Mouse (Mus musculus) hindbrain, embryonic 15.5 days (tissue): ENCODE data around the gene Ino80. TPM values are rescaled to one million over a fixed set of nuclear protein-coding genes. Genes with fewer than 3 reads are reported as not detected.

ENCODE experiments used
- ATAC-seq: fragments of 200-750 bp; cut with Nextera tagmentation; 2 replicates; pipeline ENCODE4 v1.8.0; 2017; ENCODE audit warnings: low read depth, moderate number of reproducible peaks, moderate TSS enrichment; ENCODE audit not compliant: low FRiP score
- H3K27ac ChIP-seq: fragments of 300-500 bp; sonication (generic); replicated peaks from 2 replicates; pipeline ENCODE4 v1.5.1; 2015; ENCODE audit warnings: mild to moderate bottlenecking, inconsistent platforms
- H3K27me3 ChIP-seq: fragments of 300-500 bp; sonication (generic); 2 replicates; pipeline ENCODE4 v1.6.1; 2015; ENCODE audit warnings: control low read depth, inconsistent platforms
- H3K36me3 ChIP-seq: fragments of 300-500 bp; sonication (generic); 2 replicates; pipeline ENCODE4 v1.6.1; 2015; ENCODE audit warnings: control low read depth, inconsistent platforms
- H3K4me1 ChIP-seq: fragments of 300-500 bp; sonication (generic); replicated peaks from 2 replicates; pipeline ENCODE4 v1.6.1; 2015; ENCODE audit warnings: control low read depth, inconsistent platforms
- H3K4me2 ChIP-seq: fragments of 300-500 bp; sonication (generic); 2 replicates; pipeline ENCODE4 v1.6.1; 2015; ENCODE audit warnings: moderate library complexity, mild to moderate bottlenecking, inconsistent platforms
- H3K4me3 ChIP-seq: fragments of 300-500 bp; sonication (generic); 2 replicates; pipeline ENCODE4 v1.5.1; 2015; ENCODE audit warnings: mild to moderate bottlenecking, inconsistent platforms
- H3K9ac ChIP-seq: fragments of 300-500 bp; sonication (generic); 2 replicates; pipeline ENCODE4 v1.6.1; 2015; ENCODE audit warnings: inconsistent platforms
- H3K9me3 ChIP-seq: fragments of 300-500 bp; sonication (generic); 2 replicates; pipeline ENCODE4 v1.6.1; 2016; ENCODE audit warnings: control low read depth, inconsistent platforms
- WGBS: fragments of 180-500 bp; shearing (Covaris S2); methylation state at CpG from one replicate; pipeline ENCODE4 v1.1.7; 2015; 5-methylcytosine and 5-hydroxymethylcytosine counted together
- polyA plus RNA-seq: library from polyadenylated mRNA; unstranded; fragments of >200 nt; fragmentation: Nextera tagmentation; extraction: Ambion mirVana; gene quantifications from 2 replicates; pipeline ENCODE4 v1.2.1, GENCODE M21; 2015

The Ino80 gene
- polyA plus RNA-seq, 1 experiment from 2014 or later, result 2.9 TPM

- no peak for ATAC-seq
- Histone ChIP-seq H3K27me3 (peaks cover 78% of the 10 kb centered on the region), H3K4me3 (peak overlapping the region; percentile 47), H3K36me3 (no peaks in the 10 kb centered on the region), H3K9me3 (no peaks in the 10 kb centered on the region), H3K9ac (no peak overlapping the region), H3K4me2 (peak overlapping the region; percentile 96), H3K4me1 (peaks cover 57% of the 10 kb centered on the region), H3K27ac (no peak overlapping the region)
- WGBS, result 16% methylated on average over 11 of the region's 11 CpGs
Observed at GRCm38 (mm10) chr2:119327942-119328526, 149.5 kb downstream of the Ino80 start.

- peaks cover 66% of the 10 kb centered on the region for H3K4me1 ChIP-seq
- ATAC-seq, result no peak
Observed at GRCm38 (mm10) chr2:119327102-119327480, 150.4 kb downstream of the Ino80 start.

GRCm38 (mm10) chr2:119326161-119327101 lies 151.1 kb downstream of the Ino80 start:
- Histone ChIP-seq H3K4me2 (peak overlapping the region; percentile 96), H3K27me3 (peaks cover 84% of the 10 kb centered on the region), H3K36me3 (no peaks in the 10 kb centered on the region), H3K4me3 (peak overlapping the region; percentile 47), H3K27ac (no peak overlapping the region; the same call in 1 of the 2 replicates), H3K9ac (peak overlapping the region; percentile 38), H3K4me1 (peaks cover 73% of the 10 kb centered on the region), H3K9me3 (no peaks in the 10 kb centered on the region)
- peak; percentile 55 for ATAC-seq
- WGBS, result under 1% methylated on average over 57 of the region's 61 CpGs

More at GRCm38 (mm10) chr2:119327102-119327480, 150.4 kb downstream of the Ino80 start:
- Histone ChIP-seq H3K9ac (peak overlapping the region; percentile 34), H3K27ac (no peak overlapping the region), H3K4me2 (peak overlapping the region; percentile 96), H3K27me3 (peaks cover 84% of the 10 kb centered on the region), H3K36me3 (no peaks in the 10 kb centered on the region), H3K4me3 (peak overlapping the region; percentile 47), H3K9me3 (no peaks in the 10 kb centered on the region)
- under 1% methylated on average over 30 of the region's 30 CpGs for WGBS

GRCm38 (mm10) chr2:119325568-119326143 lies 151.8 kb downstream of the Ino80 start, which contains the start of gene Dll4:
Gene Dll4, plus strand, starts transcription at chr2:119325784.
- Histone ChIP-seq H3K27ac (no peak within 1 kb of the TSS; the same call in 1 of the 2 replicates), H3K9ac (peak within 1 kb of the TSS; percentile 38), H3K4me2 (peak within 1 kb of the TSS; percentile 96), H3K9me3 (no peaks in the 10 kb centered on the region), H3K4me1 (peaks cover 75% of the 10 kb centered on the region), H3K27me3 (peaks cover 84% of the 10 kb centered on the region), H3K4me3 (peak within 1 kb of the TSS; percentile 47), H3K36me3 (no peaks in the 10 kb centered on the region)
- under 1% methylated on average over 33 of the region's 33 CpGs for WGBS
- ATAC-seq, result no peak; the same call in 1 of the 2 replicates

GRCm38 (mm10) chr2:119324576-119325318 lies 152.7 kb downstream of the Ino80 start:
- WGBS, result 1% methylated on average over 32 of the region's 32 CpGs
- H3K4me3 ChIP-seq, result peak overlapping the region; percentile 47

GRCm38 (mm10) chr2:119323866-119324575 lies 153.5 kb downstream of the Ino80 start:
- Histone ChIP-seq H3K36me3 (no peaks in the 10 kb centered on the region), H3K27ac (no peak overlapping the region), H3K9me3 (no peaks in the 10 kb centered on the region), H3K27me3 (peaks cover 82% of the 10 kb centered on the region), H3K4me3 (peak overlapping the region; percentile 47), H3K4me1 (peaks cover 69% of the 10 kb centered on the region), H3K4me2 (peak overlapping the region; percentile 96), H3K9ac (no peak overlapping the region)
- ATAC-seq, result no peak
- 5% methylated on average over 32 of the region's 32 CpGs for WGBS

More at GRCm38 (mm10) chr2:119324576-119325318, 152.7 kb downstream of the Ino80 start:
- Histone ChIP-seq H3K9me3 (no peaks in the 10 kb centered on the region), H3K27ac (no peak overlapping the region), H3K4me2 (peak overlapping the region; percentile 96), H3K36me3 (no peaks in the 10 kb centered on the region), H3K9ac (no peak overlapping the region), H3K4me1 (peaks cover 75% of the 10 kb centered on the region), H3K27me3 (peaks cover 82% of the 10 kb centered on the region)
- no peak for ATAC-seq

Other genes starting within 250 kb of the Ino80 start
- gene Ppp1r14d, start 247.8 kb downstream of the Ino80 start, polyA plus RNA-seq, result not detected in 2 replicates
- 0.96 and 0.99 TPM in 2 replicates for gene Spint1, start 240.3 kb downstream of the Ino80 start, polyA plus RNA-seq
- 44.2 and 45.5 TPM in 2 replicates for gene Rhov, start 206.4 kb downstream of the Ino80 start, polyA plus RNA-seq
- gene Vps18, start 188.9 kb downstream of the Ino80 start, polyA plus RNA-seq, result 27.3 and 30.2 TPM in 2 replicates
- gene Dll4, start 151.9 kb downstream of the Ino80 start, polyA plus RNA-seq, result 5.0 and 5.1 TPM in 2 replicates
- gene Chac1, start 126.5 kb downstream of the Ino80 start, polyA plus RNA-seq, result 10.7 and 11.6 TPM in 2 replicates
- 0.47 and 0.60 TPM in 2 replicates for gene Exd1, start 69.9 kb upstream of the Ino80 start, polyA plus RNA-seq
- 54.9 and 55.4 TPM in 2 replicates for gene Chp1, start 70.0 kb upstream of the Ino80 start, polyA plus RNA-seq
- gene Nusap1, start 140.6 kb upstream of the Ino80 start, polyA plus RNA-seq, result 15.1 and 18.1 TPM in 2 replicates
- gene Oip5, start 140.8 kb upstream of the Ino80 start, polyA plus RNA-seq, result 6.6 and 7.5 TPM in 2 replicates
- 39.8 and 41.2 TPM in 2 replicates for gene Ndufaf1, start 185.1 kb upstream of the Ino80 start, polyA plus RNA-seq
- gene Rtf1, start 197.4 kb upstream of the Ino80 start, polyA plus RNA-seq, result 49.3 and 50.1 TPM in 2 replicates